Mouse (Mus musculus): ENCODE data around the gene Etfrf1.

- TF ChIP-seq EP300 (IDR thresholded peaks at IDR 0.05; ENCODE audit: low read depth) (no peak), CTCF (IDR thresholded peaks at IDR 0.05; ENCODE audit: low read depth) (no peak)
Observed at GRCm38 (mm10) chr6:145175571-145175981, 35.4 kb upstream of the Etfrf1 start.

Data from heart, postnatal 0 days (tissue).